Mouse (Mus musculus) hematopoietic multipotent progenitor cell, adult 10-12 weeks (in vitro differentiated cells): Measurements from ENCODE around the gene Hsd17b6. TPM values are rescaled to one million over a fixed set of nuclear protein-coding genes. Genes with fewer than 3 reads are reported as not detected.

Source experiments
- polyA plus RNA-seq: library from polyadenylated mRNA; stranded (reverse); fragments of >175 nt; gene quantifications from 2 replicates; pipeline ENCODE4 v1.2.3, GENCODE M21; 2012; ENCODE audit warnings: low replicate concordance

Gene Hsd17b6
- not detected in 2 replicates for polyA plus RNA-seq

GRCm38 (mm10) chr10:128007446-128007845 lies at the start of gene Hsd17b6:
TSS of gene Hsd17b6 (minus strand) at chr10:128007611.

GRCm38 (mm10) chr10:128015068-128015934 lies 7.9 kb upstream of the Hsd17b6 start, which contains the start of gene Prim1:
TSS of gene Prim1 (plus strand) at chr10:128015168.

Other genes starting within 250 kb of the Hsd17b6 start
- gene Rdh1, start 247.9 kb downstream of the Hsd17b6 start, polyA plus RNA-seq, result 0.08 and 0.13 TPM in 2 replicates
- 0.10 and 0.20 TPM in 2 replicates for gene Rdh16f1, start 247.8 kb downstream of the Hsd17b6 start, polyA plus RNA-seq
- gene Rdh9, start 231.2 kb downstream of the Hsd17b6 start, polyA plus RNA-seq, result 0.17 TPM in 1 of 2 replicates, not detected in the other
- not detected in 2 replicates for gene Rdh16, start 206.5 kb downstream of the Hsd17b6 start, polyA plus RNA-seq
- not detected in 2 replicates for gene Rdh19, start 157.7 kb downstream of the Hsd17b6 start, polyA plus RNA-seq
- not detected in 2 replicates for gene Rdh16f2, start 141.1 kb downstream of the Hsd17b6 start, polyA plus RNA-seq
- gene Rdh7, start 118.8 kb downstream of the Hsd17b6 start, polyA plus RNA-seq, result not detected in 2 replicates
- not detected in 2 replicates for gene Sdr9c7, start 109.1 kb downstream of the Hsd17b6 start, polyA plus RNA-seq
- gene Prim1, start 7.6 kb upstream of the Hsd17b6 start, polyA plus RNA-seq, result 0.76 and 2.1 TPM in 2 replicates
- gene Naca, start 28.0 kb upstream of the Hsd17b6 start, polyA plus RNA-seq, result 23.9 and 119 TPM in 2 replicates
- gene Ptges3, start 51.3 kb upstream of the Hsd17b6 start, polyA plus RNA-seq, result 75.1 and 109 TPM in 2 replicates
- gene Atp5b, start 75.7 kb upstream of the Hsd17b6 start, polyA plus RNA-seq, result 514 and 876 TPM in 2 replicates
- 32.1 and 58.1 TPM in 2 replicates for gene Baz2a, start 84.0 kb upstream of the Hsd17b6 start, polyA plus RNA-seq
- 12.2 and 13.2 TPM in 2 replicates for gene Rbms2, start 172.7 kb upstream of the Hsd17b6 start, polyA plus RNA-seq
- 0.91 TPM in 1 of 2 replicates, not detected in the other for gene Gls2, start 186.8 kb upstream of the Hsd17b6 start, polyA plus RNA-seq
- 0.61 and 2.6 TPM in 2 replicates for gene Spryd4, start 204.2 kb upstream of the Hsd17b6 start, polyA plus RNA-seq
- gene Mip, start 218.2 kb upstream of the Hsd17b6 start, polyA plus RNA-seq, result 0.17 TPM in 1 of 2 replicates, not detected in the other
- 8.5 and 11.9 TPM in 2 replicates for gene Timeless, start 224.5 kb upstream of the Hsd17b6 start, polyA plus RNA-seq
- 0.08 TPM in 1 of 2 replicates, not detected in the other for gene Apon, start 246.5 kb upstream of the Hsd17b6 start, polyA plus RNA-seq